Mouse (Mus musculus): ENCODE results near the gene Cldn12.

Cldn12 gene

GRCm38 (mm10) chr5:5494269-5495005 lies 20.3 kb downstream of the Cldn12 start:
- no peak for DNase-seq (ENCODE audit: low spot score)

- no peak for DNase-seq (ENCODE audit: low spot score)
Observed at GRCm38 (mm10) chr5:5492163-5492562, 22.6 kb downstream of the Cldn12 start.

- DNase-seq (ENCODE audit: low spot score) = no peak
Observed at GRCm38 (mm10) chr5:5486071-5486470, 28.7 kb downstream of the Cldn12 start.

GRCm38 (mm10) chr5:5483254-5483858 lies 31.4 kb downstream of the Cldn12 start:
- DNase-seq (ENCODE audit: low spot score) = no peak

GRCm38 (mm10) chr5:5481662-5482061 lies 33.1 kb downstream of the Cldn12 start:
- no peak for DNase-seq (ENCODE audit: low spot score)

- no peak for DNase-seq (ENCODE audit: low spot score)
Observed at GRCm38 (mm10) chr5:5479043-5479442, 35.7 kb downstream of the Cldn12 start, which contains the start of gene 1700015F17Rik. Gene 1700015F17Rik, minus strand, starts transcription at chr5:5479143.

GRCm38 (mm10) chr5:5476133-5476532 lies 38.6 kb downstream of the Cldn12 start:
- no peak for DNase-seq (ENCODE audit: low spot score)

GRCm38 (mm10) chr5:5465256-5465655 lies 49.5 kb downstream of the Cldn12 start:
- no peak for DNase-seq (ENCODE audit: low spot score)

Data from spleen, adult 12 weeks (tissue).